Mouse (Mus musculus) kidney, postnatal 36 days (tissue): ENCODE results near the gene Clmn.

Experiments used
- DNase-seq, 2 experiments: peaks; one replicate each; pipeline ENCODE4 v3.0.0; 2021 to 2022; ENCODE audit warnings: mixed read lengths in 2 of 2

Clmn gene

GRCm38 (mm10) chr12:104837957-104838401, 26.9 kb downstream of the Clmn start:
- no peak for DNase-seq

GRCm38 (mm10) chr12:104837111-104837837, 27.6 kb downstream of the Clmn start:
- peak; percentile 69 to 71 for DNase-seq

- no peak for DNase-seq
Measured at GRCm38 (mm10) chr12:104836230-104836629, 28.6 kb downstream of the Clmn start.

GRCm38 (mm10) chr12:104835369-104836094, 29.3 kb downstream of the Clmn start:
- DNase-seq: no peak

GRCm38 (mm10) chr12:104834772-104835171, 30.1 kb downstream of the Clmn start:
- DNase-seq: no peak

GRCm38 (mm10) chr12:104830666-104831435, 34.0 kb downstream of the Clmn start:
- peak; percentile 70 to 80 for DNase-seq

- DNase-seq: no peak
Measured at GRCm38 (mm10) chr12:104830283-104830639, 34.6 kb downstream of the Clmn start.

GRCm38 (mm10) chr12:104829596-104830282, 35.1 kb downstream of the Clmn start:
- DNase-seq: peak; percentile 90 to 94

GRCm38 (mm10) chr12:104828986-104829385, 35.9 kb downstream of the Clmn start:
- DNase-seq: peak in 1 of 2 experiments; percentile 68

GRCm38 (mm10) chr12:104827721-104828120, 37.2 kb downstream of the Clmn start:
- no peak for DNase-seq

- DNase-seq: no peak
Measured at GRCm38 (mm10) chr12:104824907-104825267, 40.0 kb downstream of the Clmn start.

GRCm38 (mm10) chr12:104824244-104824906, 40.5 kb downstream of the Clmn start:
- peak; percentile 94 to 95 for DNase-seq

- no peak for DNase-seq
Measured at GRCm38 (mm10) chr12:104823722-104824121, 41.2 kb downstream of the Clmn start.

- DNase-seq: peak; percentile 75 to 88
Measured at GRCm38 (mm10) chr12:104822838-104823599, 41.9 kb downstream of the Clmn start.

GRCm38 (mm10) chr12:104822151-104822550, 42.7 kb downstream of the Clmn start:
- DNase-seq: peak; percentile 77 to 88

- no peak for DNase-seq
Measured at GRCm38 (mm10) chr12:104820061-104820460, 44.8 kb downstream of the Clmn start.

- peak in 1 of 2 experiments; percentile 45 for DNase-seq
Measured at GRCm38 (mm10) chr12:104819050-104819449, 45.8 kb downstream of the Clmn start.

GRCm38 (mm10) chr12:104818057-104818456, 46.8 kb downstream of the Clmn start:
- DNase-seq: peak in 1 of 2 experiments; percentile 57

- peak; percentile 65 to 82 for DNase-seq
Measured at GRCm38 (mm10) chr12:104817172-104817866, 47.6 kb downstream of the Clmn start.

- no peak for DNase-seq
Measured at GRCm38 (mm10) chr12:104814291-104814690, 50.6 kb downstream of the Clmn start.

- DNase-seq: no peak
Measured at GRCm38 (mm10) chr12:104813762-104814161, 51.1 kb downstream of the Clmn start.
